Mouse (Mus musculus): ENCODE data around the gene Pard3b.

GRCm38 (mm10) chr1:62416627-62417374 lies 778.2 kb downstream of the Pard3b start:
- TF ChIP-seq CTCF (IDR thresholded peaks at IDR 0.05; ENCODE audit: low read depth), result no peak
- TF ChIP-seq EP300 (optimal IDR thresholded peaks at IDR 0.05), result no peak
